Mouse (Mus musculus) hindbrain, embryonic 11.5 days (tissue): ENCODE results near the gene Abcc9. TPM values are rescaled to one million over a fixed set of nuclear protein-coding genes. Genes with fewer than 3 reads are reported as not detected.

Experiments
- ATAC-seq: fragments of 200-750 bp; cut with Nextera tagmentation; 2 replicates; pipeline ENCODE4 v1.8.0; 2017; ENCODE audit warnings: mild to moderate bottlenecking, moderate TSS enrichment, moderate library complexity; ENCODE audit not compliant: low FRiP score
- DNase-seq: peaks from one replicate; pipeline ENCODE4 v3.0.0-alpha.2; 2015; ENCODE audit warnings: low spot score
- H3K27ac ChIP-seq: fragments of 300-500 bp; sonication (generic); 2 replicates; pipeline ENCODE4 v1.5.1; 2014; ENCODE audit warnings: mild to moderate bottlenecking, low read depth, low read length
- H3K27me3 ChIP-seq: fragments of 300-500 bp; sonication (generic); 2 replicates; pipeline ENCODE4 v1.6.1; 2014; ENCODE audit warnings: mild to moderate bottlenecking, low read length, moderate library complexity, mixed read lengths; ENCODE audit not compliant: control insufficient read depth, insufficient read depth
- H3K36me3 ChIP-seq: fragments of 300-500 bp; sonication (generic); 2 replicates; pipeline ENCODE4 v1.6.1; 2014; ENCODE audit warnings: mild to moderate bottlenecking, low read length, moderate library complexity, mixed read lengths; ENCODE audit not compliant: control insufficient read depth, insufficient read depth
- H3K4me1 ChIP-seq: fragments of 300-500 bp; sonication (generic); replicated peaks from 2 replicates; pipeline ENCODE4 v1.6.1; 2014; ENCODE audit warnings: low read length, mixed read lengths; ENCODE audit not compliant: control insufficient read depth, insufficient read depth
- H3K4me2 ChIP-seq: fragments of 300-500 bp; sonication (generic); replicated peaks from 2 replicates; pipeline ENCODE4 v1.6.1; 2014; ENCODE audit warnings: mild to moderate bottlenecking, low read depth, low read length
- H3K4me3 ChIP-seq: fragments of 300-500 bp; sonication (generic); 2 replicates; pipeline ENCODE4 v1.5.1; 2014; ENCODE audit warnings: low read depth, low read length
- H3K9ac ChIP-seq: fragments of 300-500 bp; sonication (generic); 2 replicates; pipeline ENCODE4 v1.6.1; 2014; ENCODE audit warnings: low read depth, low read length
- H3K9me3 ChIP-seq: fragments of 300-500 bp; sonication (generic); 2 replicates; pipeline ENCODE4 v1.6.1; 2016; ENCODE audit warnings: low read length; ENCODE audit not compliant: control insufficient read depth
- WGBS: fragments of 180-500 bp; shearing (Covaris S2); extraction: QIAGEN DNeasy Blood & Tissue Kit; methylation state at CpG from one replicate; pipeline ENCODE4 v1.1.7; 2014; 5-methylcytosine and 5-hydroxymethylcytosine counted together
- polyA plus RNA-seq: library from polyadenylated mRNA; unstranded; fragments of >200 nt; fragmentation: Nextera tagmentation; extraction: Ambion mirVana; gene quantifications from 2 replicates; pipeline ENCODE4 v1.2.1, GENCODE M21; 2014

Abcc9 gene
- polyA plus RNA-seq, 1 experiment from 2014 or later: 3.4 TPM

GRCm38 (mm10) chr6:142542082-142542799, 159.9 kb downstream of the Abcc9 start:
- WGBS: 84% methylated on average over 8 of the region's 8 CpGs
- ATAC-seq (no peak), DNase-seq (no peak)
- no peak overlapping the region for H3K27ac ChIP-seq
- H3K4me1 ChIP-seq: no peaks in the 10 kb centered on the region
- no peaks in the 10 kb centered on the region for H3K9me3 ChIP-seq
- no peaks in the 10 kb centered on the region for H3K27me3 ChIP-seq
- H3K9ac ChIP-seq: no peak overlapping the region
- H3K36me3 ChIP-seq: no peaks in the 10 kb centered on the region
- H3K4me3 ChIP-seq: no peak overlapping the region
- H3K4me2 ChIP-seq: no peak overlapping the region

DNA sequence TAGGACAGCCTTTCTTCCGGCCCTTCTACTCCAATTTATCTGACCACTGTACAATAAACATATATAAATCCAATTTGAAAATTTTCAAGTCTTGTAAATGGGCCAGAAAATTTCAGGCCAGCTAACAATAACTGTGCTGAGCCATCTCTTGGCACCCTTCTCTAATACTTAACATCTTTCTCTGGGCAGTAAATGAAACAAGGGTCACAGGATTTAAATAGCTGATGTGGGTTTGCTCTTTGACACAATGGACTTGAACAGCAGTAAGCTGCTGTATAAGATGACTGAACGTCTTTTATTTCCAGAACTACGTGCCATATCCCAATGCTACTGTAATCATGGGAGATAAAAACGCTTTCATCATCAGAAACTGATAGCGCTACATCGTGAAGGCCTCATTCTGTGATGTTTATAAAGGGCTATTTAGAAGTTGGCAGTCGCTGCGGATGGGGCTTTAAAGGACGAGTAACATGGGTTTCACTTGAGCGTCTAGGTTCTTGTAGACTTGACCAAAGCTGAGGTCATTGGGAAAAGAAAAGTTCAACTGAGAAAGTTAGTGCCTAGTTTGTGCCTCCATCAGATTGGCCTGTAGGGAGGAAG, 161.5 kb downstream of the Abcc9 start:
- Histone ChIP-seq H3K36me3 (no peaks in the 10 kb centered on the region), H3K4me1 (no peaks in the 10 kb centered on the region), H3K4me2 (no peak overlapping the region), H3K4me3 (no peak overlapping the region), H3K9me3 (no peaks in the 10 kb centered on the region), H3K9ac (no peak overlapping the region), H3K27ac (no peak overlapping the region), H3K27me3 (no peaks in the 10 kb centered on the region)
- no peak for ATAC-seq
- DNase-seq: no peak
- 94% methylated on average over 10 of the region's 10 CpGs for WGBS

DNA sequence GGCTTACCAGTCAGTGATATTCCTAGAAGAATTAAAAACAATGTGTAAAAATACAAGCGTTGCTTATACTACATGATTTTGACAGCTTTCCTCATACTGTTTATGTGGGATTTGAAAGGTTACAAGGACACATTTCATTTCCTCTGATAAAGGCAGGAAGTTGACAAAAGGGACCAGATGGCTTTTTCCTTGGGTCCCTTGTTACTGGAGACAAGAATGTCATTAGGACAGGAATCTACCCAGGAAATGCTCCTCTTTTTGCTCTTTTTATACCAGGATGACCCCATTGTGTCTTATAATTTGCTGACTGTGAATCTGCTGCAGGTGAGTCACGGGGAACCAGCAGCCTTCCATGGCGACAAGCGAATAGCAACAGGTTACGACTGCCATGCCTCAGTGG, 162.0 kb downstream of the Abcc9 start:
- Histone ChIP-seq H3K36me3 (no peaks in the 10 kb centered on the region), H3K27ac (no peak overlapping the region), H3K9me3 (no peaks in the 10 kb centered on the region), H3K27me3 (no peaks in the 10 kb centered on the region), H3K4me1 (no peaks in the 10 kb centered on the region), H3K4me2 (no peak overlapping the region), H3K9ac (no peak overlapping the region), H3K4me3 (no peak overlapping the region)
- ATAC-seq (no peak), DNase-seq (no peak)
- WGBS: 92% methylated on average over 5 of the region's 5 CpGs

- no peak for ATAC-seq
- Histone ChIP-seq H3K4me3 (no peak overlapping the region), H3K27me3 (no peaks in the 10 kb centered on the region), H3K9ac (no peak overlapping the region), H3K9me3 (no peaks in the 10 kb centered on the region), H3K4me1 (no peaks in the 10 kb centered on the region), H3K36me3 (no peaks in the 10 kb centered on the region), H3K4me2 (no peak overlapping the region), H3K27ac (no peak overlapping the region)
- WGBS: 81% methylated on average over 17 of the region's 17 CpGs
- no peak for DNase-seq
These were observed 163.6 kb downstream of the Abcc9 start for GRCm38 (mm10) chr6:142538503-142538902.

Other genes starting within 250 kb of the Abcc9 start
- 0.46 TPM in 1 of 2 replicates, not detected in the other for gene Gys2, start 229.2 kb downstream of the Abcc9 start, polyA plus RNA-seq
- gene Ldhb, start 194.4 kb downstream of the Abcc9 start, polyA plus RNA-seq: 388 and 406 TPM in 2 replicates
- gene Kcnj8, start 130.7 kb downstream of the Abcc9 start, polyA plus RNA-seq: 4.1 and 4.8 TPM in 2 replicates
- 137 and 139 TPM in 2 replicates for gene Cmas, start 54.4 kb upstream of the Abcc9 start, polyA plus RNA-seq
- 0.08 TPM in 1 of 2 replicates, not detected in the other for gene Sult6b2, start 102.2 kb upstream of the Abcc9 start, polyA plus RNA-seq